Mouse (Mus musculus): Measurements from ENCODE around the gene Cdr2.
"Not testable (repeated sequence)": the region's sequence is repeated elsewhere in the genome, so short reads cannot be mapped to it uniquely, and the experiment has no call there.

Gene Cdr2

GRCm38 (mm10) chr7:120972471-120972870, 9.6 kb downstream of the Cdr2 start:
- DNase-seq (ENCODE audit: extremely low read depth, low read depth, low spot score), result not testable (repeated sequence)

GRCm38 (mm10) chr7:120970112-120970511, 12.0 kb downstream of the Cdr2 start:
- no peak for DNase-seq (ENCODE audit: extremely low read depth, low read depth, low spot score)

GRCm38 (mm10) chr7:120969221-120969620, 12.9 kb downstream of the Cdr2 start:
- DNase-seq (ENCODE audit: extremely low read depth, low read depth, low spot score), result no peak

- DNase-seq (ENCODE audit: extremely low read depth, low read depth, low spot score), result no peak
Observed at GRCm38 (mm10) chr7:120963126-120963525, 19.0 kb downstream of the Cdr2 start.

- no peak for DNase-seq (ENCODE audit: extremely low read depth, low read depth, low spot score)
Observed at GRCm38 (mm10) chr7:120961893-120962292, 20.2 kb downstream of the Cdr2 start.

- DNase-seq (ENCODE audit: extremely low read depth, low read depth, low spot score), result no peak
Observed at GRCm38 (mm10) chr7:120960601-120961000, 21.5 kb downstream of the Cdr2 start.

- DNase-seq (ENCODE audit: extremely low read depth, low read depth, low spot score), result no peak
Observed at GRCm38 (mm10) chr7:120960116-120960515, 22.0 kb downstream of the Cdr2 start.

GRCm38 (mm10) chr7:120953591-120953990, 28.5 kb downstream of the Cdr2 start:
- DNase-seq (ENCODE audit: extremely low read depth, low read depth, low spot score), result not testable (repeated sequence)

GRCm38 (mm10) chr7:120943936-120944509, 38.1 kb downstream of the Cdr2 start:
- DNase-seq (ENCODE audit: extremely low read depth, low read depth, low spot score), result no peak

GRCm38 (mm10) chr7:120942506-120942905, 39.6 kb downstream of the Cdr2 start:
- DNase-seq (ENCODE audit: extremely low read depth, low read depth, low spot score), result no peak

GRCm38 (mm10) chr7:120941214-120941613, 40.9 kb downstream of the Cdr2 start:
- no peak for DNase-seq (ENCODE audit: extremely low read depth, low read depth, low spot score)

- no peak for DNase-seq (ENCODE audit: extremely low read depth, low read depth, low spot score)
Observed at GRCm38 (mm10) chr7:120940343-120940742, 41.8 kb downstream of the Cdr2 start.

- no peak for DNase-seq (ENCODE audit: extremely low read depth, low read depth, low spot score)
Observed at GRCm38 (mm10) chr7:120938206-120938605, 43.9 kb downstream of the Cdr2 start.

GRCm38 (mm10) chr7:120936522-120936921, 45.6 kb downstream of the Cdr2 start:
- DNase-seq (ENCODE audit: extremely low read depth, low read depth, low spot score), result no peak

GRCm38 (mm10) chr7:120934716-120935115, 47.4 kb downstream of the Cdr2 start:
- no peak for DNase-seq (ENCODE audit: extremely low read depth, low read depth, low spot score)

- no peak for DNase-seq (ENCODE audit: extremely low read depth, low read depth, low spot score)
Observed at GRCm38 (mm10) chr7:120933680-120934195, 48.4 kb downstream of the Cdr2 start.

- no peak for DNase-seq (ENCODE audit: extremely low read depth, low read depth, low spot score)
Observed at GRCm38 (mm10) chr7:120933110-120933509, 49.0 kb downstream of the Cdr2 start.

- DNase-seq (ENCODE audit: extremely low read depth, low read depth, low spot score), result peak; percentile 51
Observed at GRCm38 (mm10) chr7:120918526-120918962, 63.6 kb downstream of the Cdr2 start.

GRCm38 (mm10) chr7:120917592-120918461, 64.3 kb downstream of the Cdr2 start, which contains the start of gene Polr3e:
Gene Polr3e, plus strand, starts transcription at chr7:120917744.
- DNase-seq (ENCODE audit: extremely low read depth, low read depth, low spot score), result no peak

- no peak for DNase-seq (ENCODE audit: extremely low read depth, low read depth, low spot score)
Observed at GRCm38 (mm10) chr7:120917279-120917591, 64.9 kb downstream of the Cdr2 start.

GRCm38 (mm10) chr7:120916262-120916875, 65.7 kb downstream of the Cdr2 start:
- DNase-seq (ENCODE audit: extremely low read depth, low read depth, low spot score), result no peak

- DNase-seq (ENCODE audit: extremely low read depth, low read depth, low spot score), result no peak
Observed at GRCm38 (mm10) chr7:120913332-120913731, 68.8 kb downstream of the Cdr2 start.

All from fat pad, adult 2 months (tissue).